Mouse (Mus musculus) WW6 (cell line): ENCODE measurements around the gene Lats2.
"Not testable (repeated sequence)": the region's sequence is repeated elsewhere in the genome, so short reads cannot be mapped to it uniquely, and the experiment has no call there.

Source experiments
- DNase-seq: peaks from one replicate; pipeline ENCODE4 v3.0.0-alpha.2; 2013; ENCODE audit warnings: low read depth, low spot score

The Lats2 gene

GRCm38 (mm10) chr14:57758237-57758636 lies at the start of gene Lats2:
Gene Lats2, minus strand, starts transcription at chr14:57758388.
- no peak for DNase-seq

- no peak for DNase-seq
Measured at GRCm38 (mm10) chr14:57803731-57804130, 45.5 kb upstream of the Lats2 start.

GRCm38 (mm10) chr14:57797991-57798931 lies 40.1 kb upstream of the Lats2 start, which contains the start of gene Sap18:
Gene Sap18, plus strand, starts transcription at chr14:57798180.
- peak; percentile 95 for DNase-seq

- no peak for DNase-seq
Measured at GRCm38 (mm10) chr14:57797551-57797950, 39.4 kb upstream of the Lats2 start.

GRCm38 (mm10) chr14:57791171-57791570 lies 33.0 kb upstream of the Lats2 start:
- no peak for DNase-seq

GRCm38 (mm10) chr14:57789759-57790158 lies 31.6 kb upstream of the Lats2 start:
- no peak for DNase-seq

- DNase-seq: no peak
Measured at GRCm38 (mm10) chr14:57789311-57789710, 31.1 kb upstream of the Lats2 start.

- no peak for DNase-seq
Measured at GRCm38 (mm10) chr14:57787406-57787805, 29.2 kb upstream of the Lats2 start.

- no peak for DNase-seq
Measured at GRCm38 (mm10) chr14:57772157-57772815, 14.1 kb upstream of the Lats2 start.

- no peak for DNase-seq
Measured at GRCm38 (mm10) chr14:57769102-57769501, 10.9 kb upstream of the Lats2 start.

GRCm38 (mm10) chr14:57760447-57761412 lies 2.5 kb upstream of the Lats2 start:
- DNase-seq: no peak

GRCm38 (mm10) chr14:57756094-57756493 lies 2.1 kb downstream of the Lats2 start:
- no peak for DNase-seq

- no peak for DNase-seq
Measured at GRCm38 (mm10) chr14:57755661-57756060, 2.5 kb downstream of the Lats2 start.

- no peak for DNase-seq
Measured at GRCm38 (mm10) chr14:57753351-57753992, 4.7 kb downstream of the Lats2 start.

GRCm38 (mm10) chr14:57751006-57751405 lies 7.2 kb downstream of the Lats2 start:
- DNase-seq: not testable (repeated sequence)

- no peak for DNase-seq
Measured at GRCm38 (mm10) chr14:57749501-57749900, 8.7 kb downstream of the Lats2 start.

- DNase-seq: peak; percentile 62
Measured at GRCm38 (mm10) chr14:57746001-57746771, 12.0 kb downstream of the Lats2 start, which contains the start of gene Gm49361. Gene Gm49361, minus strand, starts transcription at chr14:57746103.

- no peak for DNase-seq
Measured at GRCm38 (mm10) chr14:57745291-57745969, 12.8 kb downstream of the Lats2 start.

GRCm38 (mm10) chr14:57744547-57744946 lies 13.6 kb downstream of the Lats2 start:
- no peak for DNase-seq
